Mouse (Mus musculus): Measurements from ENCODE around the gene Pabpc1l. TPM values are rescaled to one million over a fixed set of nuclear protein-coding genes. Genes with fewer than 3 reads are reported as not detected.
"Not testable (repeated sequence)": the region's sequence is repeated elsewhere in the genome, so short reads cannot be mapped to it uniquely, and the experiment has no call there.

The Pabpc1l gene
- polyA plus RNA-seq, 1 experiment from 2014 or later = 2.0 TPM

GRCm38 (mm10) chr2:164036520-164037019 lies 11.3 kb downstream of the Pabpc1l start:
- DNase-seq (ENCODE audit: low spot score) = peak; percentile 53

GRCm38 (mm10) chr2:164038407-164039028 lies 13.3 kb downstream of the Pabpc1l start:
- DNase-seq (ENCODE audit: low spot score) = no peak

GRCm38 (mm10) chr2:164040949-164041348 lies 15.7 kb downstream of the Pabpc1l start:
- DNase-seq (ENCODE audit: low spot score) = no peak

GRCm38 (mm10) chr2:164041523-164041922 lies 16.3 kb downstream of the Pabpc1l start:
- DNase-seq (ENCODE audit: low spot score) = no peak

GRCm38 (mm10) chr2:164047197-164047690 lies 22.0 kb downstream of the Pabpc1l start:
- DNase-seq (ENCODE audit: low spot score) = peak; percentile 62

- peak; percentile 46 for DNase-seq (ENCODE audit: low spot score)
These were observed 28.5 kb downstream of the Pabpc1l start for GRCm38 (mm10) chr2:164053767-164054166.

- peak; percentile 82 for DNase-seq (ENCODE audit: low spot score)
These were observed 29.4 kb downstream of the Pabpc1l start for GRCm38 (mm10) chr2:164054671-164055070.

GRCm38 (mm10) chr2:164059634-164060235 lies 34.5 kb downstream of the Pabpc1l start:
- DNase-seq (ENCODE audit: low spot score) = no peak

GRCm38 (mm10) chr2:164070142-164070764 lies 45.0 kb downstream of the Pabpc1l start, which contains the start of gene Stk4:
Gene Stk4, plus strand, starts transcription at chr2:164070322.
- DNase-seq (ENCODE audit: low spot score) = peak; percentile 64

GRCm38 (mm10) chr2:164070765-164071436 lies 45.7 kb downstream of the Pabpc1l start, which contains the start of gene Tomm34:
Gene Tomm34, minus strand, starts transcription at chr2:164071169.
- DNase-seq (ENCODE audit: low spot score) = peak; percentile 85

- not testable (repeated sequence) for DNase-seq (ENCODE audit: low spot score)
These were observed 46.2 kb downstream of the Pabpc1l start for GRCm38 (mm10) chr2:164071437-164071820.

GRCm38 (mm10) chr2:164072109-164072508 lies 46.9 kb downstream of the Pabpc1l start:
- no peak for DNase-seq (ENCODE audit: low spot score)

- no peak for DNase-seq (ENCODE audit: low spot score)
These were observed 47.9 kb downstream of the Pabpc1l start for GRCm38 (mm10) chr2:164073120-164073519.

GRCm38 (mm10) chr2:164073918-164074578 lies 48.8 kb downstream of the Pabpc1l start:
- DNase-seq (ENCODE audit: low spot score) = peak; percentile 99

GRCm38 (mm10) chr2:164075088-164075487 lies 49.8 kb downstream of the Pabpc1l start:
- DNase-seq (ENCODE audit: low spot score) = peak; percentile 64

- peak; percentile 19 for DNase-seq (ENCODE audit: low spot score)
These were observed 51.7 kb downstream of the Pabpc1l start for GRCm38 (mm10) chr2:164076874-164077425.

- DNase-seq (ENCODE audit: low spot score) = peak; percentile 22
These were observed 52.6 kb downstream of the Pabpc1l start for GRCm38 (mm10) chr2:164077875-164078274.

- DNase-seq (ENCODE audit: low spot score) = peak; percentile 90
These were observed 54.2 kb downstream of the Pabpc1l start for GRCm38 (mm10) chr2:164079488-164079887.

- DNase-seq (ENCODE audit: low spot score) = peak; percentile 67
These were observed 56.3 kb downstream of the Pabpc1l start for GRCm38 (mm10) chr2:164081577-164081976.

GRCm38 (mm10) chr2:164082175-164082574 lies 56.9 kb downstream of the Pabpc1l start:
- no peak for DNase-seq (ENCODE audit: low spot score)

All from thymus, postnatal 0 days (tissue).